Mouse (Mus musculus) retina, embryonic 14.5 days (tissue): ENCODE results near the gene Emc4.

Experiments used
- DNase-seq: peaks from one replicate; pipeline ENCODE4 v3.0.0-alpha.2; 2015; ENCODE audit warnings: low spot score

Emc4 gene

GRCm38 (mm10) chr2:112367726-112368673, at the start of gene Emc4:
TSS of gene Emc4 (minus strand) at chr2:112368027.
- DNase-seq = peak; percentile 91

GRCm38 (mm10) chr2:112407030-112407429, 39.2 kb upstream of the Emc4 start:
- no peak for DNase-seq

GRCm38 (mm10) chr2:112396649-112397048, 28.8 kb upstream of the Emc4 start:
- no peak for DNase-seq

- no peak for DNase-seq
Observed at GRCm38 (mm10) chr2:112393958-112394357, 26.1 kb upstream of the Emc4 start.

GRCm38 (mm10) chr2:112392689-112393088, 24.9 kb upstream of the Emc4 start:
- no peak for DNase-seq

GRCm38 (mm10) chr2:112391346-112392000, 23.6 kb upstream of the Emc4 start:
- no peak for DNase-seq

GRCm38 (mm10) chr2:112390843-112391242, 23.0 kb upstream of the Emc4 start:
- no peak for DNase-seq

GRCm38 (mm10) chr2:112381219-112381618, 13.4 kb upstream of the Emc4 start:
- DNase-seq = no peak

- peak; percentile 9 for DNase-seq
Observed at GRCm38 (mm10) chr2:112380131-112380530, 12.3 kb upstream of the Emc4 start.

GRCm38 (mm10) chr2:112378973-112379898, 11.4 kb upstream of the Emc4 start, which contains the start of gene Katnbl1:
TSS of gene Katnbl1 (plus strand) at chr2:112379211.
- DNase-seq = peak; percentile 97

GRCm38 (mm10) chr2:112374610-112375009, 6.8 kb upstream of the Emc4 start:
- no peak for DNase-seq

- no peak for DNase-seq
Observed at GRCm38 (mm10) chr2:112373141-112373540, 5.3 kb upstream of the Emc4 start.

GRCm38 (mm10) chr2:112369941-112370340, 2.1 kb upstream of the Emc4 start:
- no peak for DNase-seq

- DNase-seq = peak; percentile 25
Observed at GRCm38 (mm10) chr2:112367222-112367621, 605 bp downstream of the Emc4 start.

- no peak for DNase-seq
Observed at GRCm38 (mm10) chr2:112360781-112361169, 7.1 kb downstream of the Emc4 start.

- no peak for DNase-seq
Observed at GRCm38 (mm10) chr2:112360012-112360780, 7.6 kb downstream of the Emc4 start.

GRCm38 (mm10) chr2:112359611-112360010, 8.2 kb downstream of the Emc4 start:
- DNase-seq = no peak

GRCm38 (mm10) chr2:112353685-112354455, 14.0 kb downstream of the Emc4 start:
- DNase-seq = no peak

- no peak for DNase-seq
Observed at GRCm38 (mm10) chr2:112348246-112348645, 19.6 kb downstream of the Emc4 start.

- DNase-seq = no peak
Observed at GRCm38 (mm10) chr2:112341117-112341516, 26.7 kb downstream of the Emc4 start.
